Mouse (Mus musculus) bone marrow, adult 2 months (tissue): ENCODE data around the gene Casp1.

ENCODE experiments used
- CTCF ChIP-seq: fragments of 200-500 bp; IDR thresholded peaks from 2 replicates; pipeline ENCODE4 v1.5.1; 2011; ENCODE audit warnings: low read length, control low read depth; ENCODE audit not compliant: control insufficient read depth, insufficient read depth
- POLR2A ChIP-seq: fragments of 200-500 bp; IDR thresholded peaks from 2 replicates; pipeline ENCODE4 v1.6.1; 2011; ENCODE audit warnings: low read depth, mild to moderate bottlenecking, control low read depth, low read length, borderline replicate concordance; ENCODE audit not compliant: control insufficient read depth

- TF ChIP-seq CTCF (no peak), POLR2A (no peak)
Measured at GRCm38 (mm10) chr9:5328204-5328603, 29.9 kb downstream of the Casp1 start.
